Mouse (Mus musculus): ENCODE results near the gene Mllt10. TPM values are rescaled to one million over a fixed set of nuclear protein-coding genes. Genes with fewer than 3 reads are reported as not detected.

The Mllt10 gene
- polyA plus RNA-seq, 1 experiment from 2014 or later: 36.4 TPM

Small RNA genes within 50 kb of the gene (microRNA-seq; reads per million reads assigned to microRNA genes)
- gene Gm23638: not detected
- gene Mir7655: 7.3 reads per million, percentile 37 among the genes with 10 or more reads in this experiment

Other genes with a start within 250 kb of the Mllt10 start
- gene H2al2a, start 58.3 kb upstream of the Mllt10 start, polyA plus RNA-seq (2014; fragmentation: Nextera tagmentation; extraction: Ambion mirVana): not detected in 2 replicates
- 11.5 and 13.3 TPM in 2 replicates for gene A930004D18Rik, start 17.5 kb upstream of the Mllt10 start, polyA plus RNA-seq (2014; fragmentation: Nextera tagmentation; extraction: Ambion mirVana)
- 3.3 and 3.8 TPM in 2 replicates for gene Skida1, start 6.2 kb upstream of the Mllt10 start, polyA plus RNA-seq (2014; fragmentation: Nextera tagmentation; extraction: Ambion mirVana)

Measured in intestine, embryonic 14.5 days (tissue).